Mouse (Mus musculus) kidney, adult 8-10 months (tissue): Measurements from ENCODE around the gene Aim2.
A peak's percentile ranks its signal among the peaks of the same experiment; 100 is the strongest.

Source experiments
- DNase-seq, 2 experiments: peaks; one replicate each; pipeline ENCODE4 v3.0.0; 2022

Gene Aim2

GRCm38 (mm10) chr1:173348527-173348926 lies 2.2 kb upstream of the Aim2 start:
- no peak for DNase-seq

- DNase-seq, result no peak
These were observed 1.5 kb upstream of the Aim2 start for GRCm38 (mm10) chr1:173349192-173349591.

GRCm38 (mm10) chr1:173349946-173350345 lies 733 bp upstream of the Aim2 start:
- DNase-seq, result peak in 1 of 2 experiments; percentile 15

GRCm38 (mm10) chr1:173355107-173355846 lies 4.6 kb downstream of the Aim2 start:
- no peak for DNase-seq

GRCm38 (mm10) chr1:173356699-173357098 lies 6.0 kb downstream of the Aim2 start:
- DNase-seq, result no peak

- no peak for DNase-seq
These were observed 7.1 kb downstream of the Aim2 start for GRCm38 (mm10) chr1:173357799-173358198.

GRCm38 (mm10) chr1:173359590-173360290 lies 9.1 kb downstream of the Aim2 start:
- no peak for DNase-seq

- peak; percentile 32 to 51 for DNase-seq
These were observed 11.0 kb downstream of the Aim2 start for GRCm38 (mm10) chr1:173361651-173362050.

GRCm38 (mm10) chr1:173363436-173363835 lies 12.8 kb downstream of the Aim2 start:
- DNase-seq, result no peak

- DNase-seq, result no peak
These were observed 13.6 kb downstream of the Aim2 start for GRCm38 (mm10) chr1:173364125-173364800.

- no peak for DNase-seq
These were observed 15.3 kb downstream of the Aim2 start for GRCm38 (mm10) chr1:173365970-173366409.

- no peak for DNase-seq
These were observed 16.1 kb downstream of the Aim2 start for GRCm38 (mm10) chr1:173366701-173367355.

- no peak for DNase-seq
These were observed 16.8 kb downstream of the Aim2 start, which contains the start of gene Cadm3 for GRCm38 (mm10) chr1:173367356-173368046. Cadm3 (minus strand) TSS chr1:173367695.

GRCm38 (mm10) chr1:173369611-173370010 lies 18.9 kb downstream of the Aim2 start:
- no peak for DNase-seq

GRCm38 (mm10) chr1:173370456-173370855 lies 19.8 kb downstream of the Aim2 start:
- DNase-seq, result no peak

GRCm38 (mm10) chr1:173371586-173371985 lies 20.9 kb downstream of the Aim2 start:
- no peak for DNase-seq

- DNase-seq, result no peak
These were observed 23.3 kb downstream of the Aim2 start for GRCm38 (mm10) chr1:173374020-173374419.

- peak in 1 of 2 experiments; percentile 31 for DNase-seq
These were observed 26.9 kb downstream of the Aim2 start for GRCm38 (mm10) chr1:173377380-173378112.

- DNase-seq, result no peak
These were observed 30.8 kb downstream of the Aim2 start for GRCm38 (mm10) chr1:173381436-173381835.

GRCm38 (mm10) chr1:173389431-173389830 lies 38.8 kb downstream of the Aim2 start:
- no peak for DNase-seq

- DNase-seq, result no peak
These were observed 39.3 kb downstream of the Aim2 start for GRCm38 (mm10) chr1:173389901-173390401.
